Mouse (Mus musculus): ENCODE measurements around the gene Zfp119b. TPM values are rescaled to one million over a fixed set of nuclear protein-coding genes. Genes with fewer than 3 reads are reported as not detected.

The Zfp119b gene
- polyA plus RNA-seq, 2 experiments = 0.76 to 2.5 TPM

DNA sequence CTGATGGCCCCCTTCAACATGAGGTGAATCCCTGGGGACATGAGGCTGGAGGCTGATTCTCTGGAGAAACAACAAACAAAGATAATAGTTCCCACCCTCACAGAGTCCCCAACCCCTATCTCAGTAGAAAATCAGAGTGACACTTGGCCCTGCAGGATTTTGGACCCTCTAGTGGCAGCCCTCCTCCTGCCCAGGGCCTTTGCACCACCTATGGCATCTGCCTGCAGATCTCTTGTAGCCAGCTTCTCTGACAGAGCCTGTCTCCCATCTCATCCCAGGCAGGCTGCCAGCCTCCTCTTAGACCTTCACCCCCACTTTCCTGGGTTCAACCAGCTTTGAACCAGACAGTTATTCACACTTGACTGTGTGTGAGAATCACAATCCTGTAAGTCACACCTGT is 11.5 kb upstream of the Zfp119b start:
- no peaks in the 10 kb centered on the region for H3K9me3 ChIP-seq (ENCODE audit: control insufficient read depth, low read length)
- no peak overlapping the region for H3K27ac ChIP-seq
- H3K9ac ChIP-seq (replicated peaks) = no peak overlapping the region
- peaks cover 6 to 20% of the 10 kb centered on the region in 2 experiments for H3K4me1 ChIP-seq (replicated peaks; ENCODE audit: control insufficient read depth in 2 of 2, insufficient read depth in 2 of 2, low read length in 1 of 2)
- no peak overlapping the region for H3K4me3 ChIP-seq (ENCODE audit: insufficient read depth in 1 of 2, low read depth in 2 of 2, low read length in 2 of 2)
- no peaks in the 10 kb centered on the region; the same call in none of the 2 replicates for H3K36me3 ChIP-seq (replicated peaks; ENCODE audit: control insufficient read depth, insufficient read depth, low read depth)
- no peak for TF ChIP-seq CTCF (IDR thresholded peaks at IDR 0.05; ENCODE audit: low read depth)
- TF ChIP-seq EP300 (IDR thresholded peaks at IDR 0.05; ENCODE audit: low read depth) = no peak
- ATAC-seq (ENCODE audit: insufficient read depth) (no peak), DNase-seq (ENCODE audit: low read depth in 3 of 3, low spot score in 3 of 3) (no peak)
- no peak overlapping the region for H3K4me2 ChIP-seq (ENCODE audit: low read depth)
- no peaks in the 10 kb centered on the region for H3K27me3 ChIP-seq (ENCODE audit: control insufficient read depth, insufficient read depth, low read length)

DNA sequence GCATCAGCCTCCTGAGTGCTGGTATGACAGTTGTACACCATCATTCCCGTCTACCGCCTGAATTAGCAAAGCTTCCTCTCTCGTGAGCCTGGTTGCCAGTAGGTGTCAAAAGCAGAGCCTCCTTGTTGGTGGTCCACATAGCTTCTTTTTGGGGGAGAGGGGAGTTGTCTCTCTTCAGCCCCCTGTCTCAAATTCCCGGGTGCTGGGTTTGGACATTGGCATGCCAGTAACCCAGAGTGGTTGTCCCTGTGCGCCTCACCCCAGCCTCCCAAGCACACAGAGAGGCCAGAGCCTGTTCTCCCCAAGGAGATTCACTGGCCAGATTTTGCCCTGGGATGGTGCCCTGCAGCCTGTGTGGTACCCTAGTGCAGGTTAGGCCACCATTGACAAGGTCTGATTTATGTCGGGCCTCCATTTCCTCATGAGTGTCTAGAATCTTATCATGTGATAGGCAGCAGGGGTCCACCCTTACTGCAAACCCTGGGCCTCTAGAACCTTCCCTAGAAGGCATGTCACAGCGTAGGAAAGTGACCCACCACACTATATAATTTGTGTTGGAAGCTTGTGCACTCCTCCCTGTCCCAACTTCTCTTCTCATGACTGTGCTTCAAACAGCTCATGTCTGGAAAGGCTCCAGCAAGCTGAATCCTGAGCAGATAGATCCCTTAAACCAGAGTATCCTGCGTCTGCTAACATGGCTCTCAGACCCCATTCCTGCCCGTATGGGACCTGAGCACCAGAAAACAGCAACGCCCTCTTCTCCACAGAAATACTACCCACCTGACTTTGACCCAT is 10.8 kb upstream of the Zfp119b start:
- peak overlapping the region; percentile 69 for H3K27ac ChIP-seq
- no peaks in the 10 kb centered on the region; the same call in none of the 2 replicates for H3K36me3 ChIP-seq (replicated peaks; ENCODE audit: control insufficient read depth, insufficient read depth, low read depth)
- peak overlapping the region; percentile 48 for H3K9ac ChIP-seq (replicated peaks)
- H3K4me2 ChIP-seq (ENCODE audit: low read depth) = peak overlapping the region; percentile 73
- DNase-seq (ENCODE audit: low read depth in 3 of 3, low spot score in 3 of 3) (no peak), ATAC-seq (ENCODE audit: insufficient read depth) (no peak)
- H3K27me3 ChIP-seq (ENCODE audit: control insufficient read depth, insufficient read depth, low read length) = no peaks in the 10 kb centered on the region
- TF ChIP-seq EP300 (IDR thresholded peaks at IDR 0.05; ENCODE audit: low read depth) (no peak), CTCF (IDR thresholded peaks at IDR 0.05; ENCODE audit: low read depth) (no peak)
- H3K4me3 ChIP-seq (ENCODE audit: insufficient read depth in 1 of 2, low read depth in 2 of 2, low read length in 2 of 2) = peak overlapping the region; percentile 56 to 78
- H3K4me1 ChIP-seq (replicated peaks; ENCODE audit: control insufficient read depth in 2 of 2, insufficient read depth in 2 of 2, low read length in 1 of 2) = peaks cover 6 to 20% of the 10 kb centered on the region in 2 experiments
- no peaks in the 10 kb centered on the region for H3K9me3 ChIP-seq (ENCODE audit: control insufficient read depth, low read length)
- WGBS (ENCODE audit: insufficient replicate concordance) = 58% methylated on average over 10 of the region's 10 CpGs

DNA sequence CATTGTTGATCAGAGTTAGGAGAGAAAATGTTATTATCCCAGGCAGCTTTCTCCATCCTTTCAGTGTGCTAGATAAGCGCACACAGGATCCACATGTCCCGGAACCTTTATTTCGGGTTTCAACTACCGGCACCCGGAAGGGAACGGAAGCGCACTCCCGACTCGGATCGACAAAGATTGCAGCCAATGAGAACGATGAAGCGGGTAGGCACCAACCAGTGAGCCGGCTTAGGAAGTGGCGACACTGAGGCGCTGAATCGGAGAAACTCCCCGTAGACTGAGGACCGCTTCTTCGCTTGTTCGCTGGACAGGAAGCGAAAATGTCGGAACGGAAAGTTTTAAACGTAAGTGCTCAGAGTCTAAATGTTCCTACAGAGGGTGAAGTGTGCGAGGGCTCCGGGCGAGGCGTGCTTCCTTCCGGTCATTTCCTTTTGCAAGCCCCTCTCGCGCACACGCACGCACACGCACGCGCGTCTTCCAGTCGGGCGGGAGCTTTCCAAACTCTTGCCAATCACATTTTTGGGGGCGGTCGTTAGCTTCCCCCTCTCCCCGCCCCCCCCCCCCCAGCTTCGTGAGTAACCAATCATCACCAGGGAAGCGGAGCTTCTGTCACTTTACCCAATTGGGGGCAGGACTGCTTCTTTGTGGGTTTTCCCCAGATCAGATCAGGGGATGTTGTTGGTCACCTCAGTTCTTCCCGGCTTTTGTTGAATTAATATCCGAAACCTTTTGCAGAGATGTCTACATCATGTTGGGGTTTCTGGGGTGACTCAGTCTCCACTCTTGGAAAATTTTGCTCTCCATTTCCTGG is 9.8 kb upstream of the Zfp119b start, which contains the start of gene Yju2:
TSS of gene Yju2 (plus strand) at position 182 of the 811 bp plus-strand sequence.
- peak within 1 kb of the TSS; percentile 78 to 90 for H3K4me3 ChIP-seq (ENCODE audit: insufficient read depth in 1 of 2, low read depth in 2 of 2, low read length in 2 of 2)
- H3K9ac ChIP-seq (replicated peaks) = peak within 1 kb of the TSS; percentile 71
- peaks cover 6 to 20% of the 10 kb centered on the region in 2 experiments for H3K4me1 ChIP-seq (replicated peaks; ENCODE audit: control insufficient read depth in 2 of 2, insufficient read depth in 2 of 2, low read length in 1 of 2)
- peak; percentile 92 for ATAC-seq (ENCODE audit: insufficient read depth)
- peak within 1 kb of the TSS; percentile 73 for H3K4me2 ChIP-seq (ENCODE audit: low read depth)
- WGBS (ENCODE audit: insufficient replicate concordance) = under 1% methylated on average over 45 of the region's 46 CpGs
- TF ChIP-seq CTCF (IDR thresholded peaks at IDR 0.05; ENCODE audit: low read depth) = 0 out of 2 replicates have a peak, but pooled peaks have one; percentile 12
- peak; percentile 35; the same call in 1 of the 2 replicates for TF ChIP-seq EP300 (IDR thresholded peaks at IDR 0.05; ENCODE audit: low read depth)
- H3K27me3 ChIP-seq (ENCODE audit: control insufficient read depth, insufficient read depth, low read length) = no peaks in the 10 kb centered on the region
- peak; percentile 92 to 93 (median 92) for DNase-seq (ENCODE audit: low read depth in 3 of 3, low spot score in 3 of 3)
- H3K36me3 ChIP-seq (replicated peaks; ENCODE audit: control insufficient read depth, insufficient read depth, low read depth) = no peaks in the 10 kb centered on the region; the same call in none of the 2 replicates
- no peaks in the 10 kb centered on the region for H3K9me3 ChIP-seq (ENCODE audit: control insufficient read depth, low read length)
- peak within 1 kb of the TSS; percentile 85 for H3K27ac ChIP-seq

DNA sequence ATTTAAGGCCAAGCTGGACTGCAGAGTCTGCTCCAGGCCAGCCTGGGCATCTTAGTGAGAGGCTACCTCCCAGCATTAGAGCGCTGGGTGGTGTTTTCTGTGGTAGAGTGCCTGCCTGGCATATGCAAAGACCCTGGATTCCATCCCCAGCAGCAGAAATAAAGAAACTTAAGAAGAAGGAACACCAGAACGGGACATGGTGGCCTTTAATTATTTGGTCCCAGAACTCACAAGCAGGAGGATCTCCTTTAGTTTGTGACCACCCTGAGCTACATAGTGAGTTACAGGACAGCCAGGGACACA is 9.2 kb upstream of the Zfp119b start:
- H3K27me3 ChIP-seq (ENCODE audit: control insufficient read depth, insufficient read depth, low read length) = no peaks in the 10 kb centered on the region
- peaks cover 6 to 20% of the 10 kb centered on the region in 2 experiments for H3K4me1 ChIP-seq (replicated peaks; ENCODE audit: control insufficient read depth in 2 of 2, insufficient read depth in 2 of 2, low read length in 1 of 2)
- no peak for DNase-seq (ENCODE audit: low read depth in 3 of 3, low spot score in 3 of 3)
- peak overlapping the region; percentile 85 for H3K27ac ChIP-seq
- H3K9me3 ChIP-seq (ENCODE audit: control insufficient read depth, low read length) = no peaks in the 10 kb centered on the region
- peak overlapping the region; percentile 71 for H3K9ac ChIP-seq (replicated peaks)
- H3K4me3 ChIP-seq (ENCODE audit: insufficient read depth in 1 of 2, low read depth in 2 of 2, low read length in 2 of 2) = peak overlapping the region; percentile 78 to 90
- H3K4me2 ChIP-seq (ENCODE audit: low read depth) = peak overlapping the region; percentile 73
- TF ChIP-seq EP300 (IDR thresholded peaks at IDR 0.05; ENCODE audit: low read depth) (no peak), CTCF (IDR thresholded peaks at IDR 0.05; ENCODE audit: low read depth) (no peak)
- WGBS (ENCODE audit: insufficient replicate concordance) = 38% methylated on average over 2 of the region's 2 CpGs
- no peak for ATAC-seq (ENCODE audit: insufficient read depth)
- H3K36me3 ChIP-seq (replicated peaks; ENCODE audit: control insufficient read depth, insufficient read depth, low read depth) = no peaks in the 10 kb centered on the region; the same call in none of the 2 replicates
